Mouse (Mus musculus): ENCODE results near the gene Scamp2.

Scamp2 gene

DNA sequence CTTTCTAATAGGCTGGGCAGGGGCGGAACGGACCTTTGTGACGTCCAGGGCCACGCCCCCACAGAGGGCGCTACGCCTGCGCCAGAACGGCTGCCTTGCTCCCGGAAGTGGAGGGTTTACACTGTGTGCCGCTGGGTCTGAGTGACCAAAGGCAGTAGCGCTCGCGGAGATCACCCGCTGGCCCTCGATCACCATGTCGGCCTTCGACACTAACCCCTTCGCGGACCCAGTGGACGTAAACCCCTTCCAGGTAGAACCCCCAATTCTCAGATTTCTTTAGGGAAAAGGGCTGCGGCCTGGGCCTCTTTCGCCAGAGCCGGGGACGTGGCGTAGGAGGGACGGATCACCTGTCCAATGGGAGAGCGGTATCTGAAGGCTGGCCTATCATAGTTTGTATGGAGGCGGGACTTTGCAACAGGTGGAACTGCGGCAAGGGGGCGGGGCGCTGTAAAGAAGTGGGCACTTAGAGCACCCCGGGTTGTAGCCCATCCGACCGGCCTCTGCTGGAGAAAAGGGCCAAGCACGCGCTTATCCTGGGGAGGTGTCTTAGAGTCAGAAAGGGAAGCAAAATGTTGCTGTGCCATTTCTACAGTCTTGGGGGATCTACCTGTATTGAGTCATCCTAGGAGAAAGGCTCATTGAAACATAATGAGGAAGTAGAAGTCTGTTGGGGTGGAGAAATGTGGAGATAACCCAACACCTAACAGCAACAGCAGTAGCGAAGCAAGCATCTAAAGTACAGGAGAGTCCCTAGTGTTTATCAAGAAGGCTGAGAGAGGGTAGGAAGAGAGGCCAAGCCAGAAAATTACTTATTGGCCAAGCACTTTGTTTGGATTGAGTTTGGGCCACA, at the start of gene Scamp2:
Scamp2 (plus strand) TSS at position 83 of the 850 bp plus-strand sequence.
- peak; percentile 93 for DNase-seq

- DNase-seq, result no peak
Measured at GRCm38 (mm10) chr9:57517113-57517512, 43.6 kb upstream of the Scamp2 start.

- no peak for DNase-seq
Measured at GRCm38 (mm10) chr9:57520375-57521055, 40.2 kb upstream of the Scamp2 start.

- peak; percentile 96 for DNase-seq
Measured at GRCm38 (mm10) chr9:57521056-57521911, 39.5 kb upstream of the Scamp2 start, which contains the start of gene Cox5a. Gene Cox5a (plus strand): TSS chr9:57521274.

DNA sequence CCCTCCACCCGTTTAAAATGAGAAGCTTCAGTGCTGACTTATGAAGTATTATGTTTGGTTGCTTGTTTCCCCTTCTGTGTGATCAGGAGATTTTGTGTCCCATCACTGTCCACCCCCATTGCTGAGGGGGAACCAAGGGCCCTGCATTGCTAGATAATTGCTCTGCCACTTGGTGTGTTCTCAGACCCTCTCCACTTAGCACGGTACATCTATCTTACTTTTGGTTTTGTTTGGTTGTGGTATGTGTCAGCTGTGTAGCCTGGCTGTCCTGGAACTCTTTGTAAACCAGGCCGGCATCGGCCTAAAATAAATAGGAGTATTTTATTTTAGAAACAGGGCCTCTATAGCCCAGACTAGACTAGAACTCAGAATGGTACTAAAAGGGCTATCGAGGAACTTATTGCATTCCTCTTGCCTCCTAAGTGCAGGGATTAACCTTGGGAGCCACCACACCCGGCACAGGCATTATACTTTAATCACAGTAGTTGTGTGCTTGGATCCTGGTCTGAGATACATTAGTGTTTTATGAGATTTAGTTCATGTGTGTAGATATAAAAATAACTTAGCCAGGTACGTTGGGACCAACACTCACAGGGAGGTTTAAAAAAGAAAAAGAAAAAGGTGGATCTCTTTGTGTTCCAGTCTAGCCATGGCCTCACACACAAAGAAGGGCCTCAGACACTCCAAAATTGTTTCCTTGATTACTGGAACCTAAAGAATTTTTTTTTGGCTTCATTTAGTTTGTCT, 38.5 kb upstream of the Scamp2 start:
- no peak for DNase-seq

DNA sequence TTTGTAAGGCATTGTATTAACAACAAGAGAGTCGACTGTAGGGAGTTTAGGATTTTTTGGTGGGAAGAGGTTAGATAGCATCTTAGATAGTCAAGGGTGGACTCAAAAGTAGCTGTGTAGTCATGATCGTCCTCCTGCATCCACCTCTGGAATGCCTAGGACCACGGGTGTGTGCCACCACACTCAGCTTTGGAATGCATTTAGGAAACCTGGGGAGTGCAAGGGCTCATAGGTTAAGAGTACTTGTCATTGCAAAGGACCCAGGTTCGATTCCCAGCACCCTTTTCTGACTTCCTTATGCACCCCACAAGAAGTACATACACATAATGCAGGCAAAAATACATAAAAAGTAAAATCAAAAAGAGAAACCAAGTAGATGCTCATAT, 37.9 kb upstream of the Scamp2 start:
- no peak for DNase-seq

DNA sequence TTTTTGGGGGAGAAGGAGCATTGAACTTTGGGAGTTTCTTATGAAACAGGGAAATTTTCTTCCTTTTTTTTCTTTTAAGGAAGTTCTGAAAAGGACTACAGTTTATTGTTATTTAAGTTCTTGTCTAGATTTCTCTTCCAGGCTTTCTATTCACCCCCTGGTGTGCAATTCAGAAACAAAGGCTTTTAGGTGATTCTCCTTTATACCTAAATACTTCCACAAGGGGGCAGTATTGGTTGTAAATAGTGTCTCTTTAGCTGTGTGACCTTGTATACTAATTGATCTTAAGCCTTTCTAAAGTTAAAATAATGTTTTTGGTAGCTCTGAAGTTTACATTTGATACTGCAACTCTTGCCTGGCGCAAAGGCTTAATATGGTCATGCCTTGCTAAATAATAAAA, 37.0 kb upstream of the Scamp2 start:
- DNase-seq, result no peak

- DNase-seq, result no peak
Measured at GRCm38 (mm10) chr9:57524439-57524838, 36.3 kb upstream of the Scamp2 start.

DNA sequence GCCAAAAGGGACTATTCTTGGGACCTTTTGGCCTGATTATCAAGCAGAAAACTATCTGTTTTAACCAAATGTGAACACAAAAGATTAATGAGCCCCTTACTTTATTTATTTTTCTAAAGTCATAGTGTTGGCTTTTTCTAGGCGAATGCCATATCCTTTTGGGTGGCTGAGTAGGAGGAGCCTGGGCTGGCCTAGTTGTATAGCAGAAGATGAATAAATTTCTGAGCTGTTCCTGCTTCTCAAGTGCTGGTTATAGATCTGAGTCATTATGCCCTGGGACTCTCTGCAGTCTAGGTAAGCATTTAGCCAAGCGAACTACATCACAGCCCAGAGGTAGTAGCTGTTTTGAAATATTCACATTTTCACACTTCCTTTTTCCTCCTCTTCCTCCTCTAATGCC, 35.2 kb upstream of the Scamp2 start:
- no peak for DNase-seq

DNA sequence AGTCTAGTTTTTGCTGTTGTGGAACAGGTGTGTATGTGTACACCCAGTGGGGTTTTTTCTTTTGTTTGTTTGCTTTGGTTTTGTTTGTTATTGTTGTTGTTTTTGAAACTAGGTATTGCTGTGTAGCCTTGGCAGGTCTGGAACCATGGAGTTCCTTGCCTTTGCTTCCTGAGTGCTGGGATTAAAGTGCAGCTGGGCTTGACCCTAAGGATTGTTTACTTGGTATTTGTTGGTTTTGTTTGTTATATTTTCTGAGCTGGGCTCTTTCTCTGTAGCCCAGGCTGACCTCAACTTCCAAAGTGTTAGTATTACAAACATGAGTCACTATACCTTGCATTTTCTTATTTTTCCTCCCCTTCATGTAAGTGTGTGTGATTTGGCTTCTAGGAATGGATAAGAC, 34.3 kb upstream of the Scamp2 start:
- DNase-seq, result no peak

DNA sequence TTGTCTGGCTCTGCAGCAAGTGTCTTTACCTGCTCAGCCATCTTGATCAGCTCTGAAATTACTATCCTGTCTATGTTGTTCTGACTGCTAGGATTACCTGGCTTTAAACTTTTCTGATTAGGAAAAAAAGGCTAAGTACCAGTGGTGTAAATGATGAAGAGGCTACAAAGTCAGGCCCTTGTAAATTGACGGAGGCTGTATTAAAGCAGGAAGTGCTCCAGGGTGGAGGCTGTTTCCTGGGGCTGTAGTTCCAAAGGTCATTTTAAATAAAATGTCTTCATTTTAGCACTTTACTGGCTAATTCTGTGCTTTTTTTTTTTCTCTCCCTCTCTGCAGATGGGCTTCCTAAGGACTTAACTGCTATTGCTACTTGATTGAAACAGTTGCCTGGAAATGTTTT, 28.8 kb upstream of the Scamp2 start:
- DNase-seq, result no peak

GRCm38 (mm10) chr9:57536362-57536761, 24.4 kb upstream of the Scamp2 start:
- DNase-seq, result no peak

DNA sequence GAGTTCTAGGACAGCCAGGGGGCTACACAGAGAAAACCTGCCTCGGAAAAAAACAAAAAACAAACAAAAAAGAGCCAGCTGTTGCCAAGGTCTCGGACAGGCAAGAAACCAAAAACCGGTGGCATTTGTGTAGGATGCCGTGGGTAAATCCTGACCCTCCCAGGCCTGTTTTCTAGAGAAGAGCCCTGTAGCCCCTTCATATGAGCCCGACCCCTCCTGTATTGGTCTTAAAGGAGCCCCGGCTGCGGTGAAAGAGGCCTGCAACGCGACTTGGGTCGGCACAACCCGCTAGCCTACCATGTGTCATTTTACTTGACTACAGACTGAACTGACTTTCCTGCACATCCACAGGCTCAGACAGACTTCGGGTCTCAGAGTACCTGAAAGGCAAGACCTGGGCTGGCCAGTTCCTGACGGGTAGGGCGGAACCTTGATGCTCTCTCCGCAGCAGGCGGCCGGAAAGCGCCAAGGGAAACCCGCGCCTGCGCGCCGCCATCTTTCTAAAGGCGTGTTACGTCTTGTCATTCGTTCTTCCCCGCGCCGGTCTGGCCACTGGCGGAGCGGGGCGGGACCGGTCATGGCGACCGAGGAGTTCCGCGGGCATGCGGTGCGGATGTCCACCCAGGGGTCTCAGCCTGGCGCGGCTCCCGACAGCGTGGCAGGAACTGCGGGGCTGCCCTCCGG, 23.6 kb upstream of the Scamp2 start, which contains the start of gene Fam219b:
Fam219b (plus strand) TSS at position 485 of the 684 bp plus-strand sequence.
- DNase-seq, result peak; percentile 92

- DNase-seq, result no peak
Measured at GRCm38 (mm10) chr9:57537728-57538181, 23.0 kb upstream of the Scamp2 start.

DNA sequence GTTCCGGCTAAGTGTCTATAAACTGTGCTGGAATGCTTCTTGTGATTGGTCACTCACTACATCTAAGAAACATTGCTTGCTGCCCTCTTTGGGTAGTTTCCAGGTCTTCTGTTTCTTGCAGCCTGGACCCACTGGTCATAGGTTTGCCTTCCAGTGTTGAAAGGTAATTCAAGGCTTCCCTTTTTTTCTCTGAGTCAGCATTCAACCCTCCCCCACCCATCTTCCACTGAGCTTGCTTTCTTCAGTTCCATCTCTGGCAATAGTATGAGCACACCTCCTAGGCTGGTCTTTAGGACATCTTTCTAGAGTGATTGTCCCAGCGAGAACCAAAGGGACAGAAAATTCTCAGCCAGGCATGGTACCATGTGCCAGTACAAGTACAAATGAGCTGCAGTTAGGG, 21.2 kb upstream of the Scamp2 start:
- DNase-seq, result no peak

- no peak for DNase-seq
Measured at GRCm38 (mm10) chr9:57541312-57541711, 19.4 kb upstream of the Scamp2 start.

DNA sequence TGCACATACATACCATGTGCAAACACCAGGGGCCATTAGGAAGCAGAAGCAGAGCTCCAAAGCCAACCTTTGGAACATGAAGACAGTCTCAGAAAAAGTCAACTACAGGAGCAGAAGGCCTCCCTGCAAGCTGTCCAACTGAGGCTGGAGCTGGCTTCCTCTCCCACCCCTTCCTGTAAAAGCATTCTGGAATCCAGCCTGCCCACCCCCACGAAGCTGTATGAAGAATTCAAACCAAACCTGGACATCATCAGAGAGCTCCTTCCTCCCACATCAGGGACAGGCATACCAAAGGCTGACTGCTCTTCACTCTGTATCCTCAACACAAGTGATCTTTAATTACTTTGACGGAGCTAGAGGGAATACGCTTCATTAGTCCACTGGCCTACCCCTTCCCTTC, 16.8 kb upstream of the Scamp2 start:
- DNase-seq, result no peak

DNA sequence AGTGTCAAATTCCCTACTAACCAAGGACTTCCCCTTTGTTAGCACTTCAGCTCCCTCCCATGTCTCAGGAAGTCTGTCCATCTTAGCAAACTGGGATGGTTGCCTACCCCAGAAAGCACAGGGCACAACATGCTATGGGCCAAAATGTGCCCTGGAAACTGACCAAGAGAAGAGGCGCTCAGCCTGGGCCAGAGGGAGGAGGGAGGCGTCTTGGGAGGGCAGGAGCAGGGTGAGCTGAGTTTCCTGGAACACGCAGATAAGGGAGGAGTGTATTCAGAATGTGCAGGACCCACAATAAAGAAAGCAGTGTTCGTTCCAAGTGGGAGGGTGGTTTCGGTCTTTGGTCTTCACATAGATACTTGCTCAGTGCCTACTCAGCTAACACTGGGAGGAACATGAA, 13.5 kb upstream of the Scamp2 start:
- DNase-seq, result peak; percentile 72

- no peak for DNase-seq
Measured at GRCm38 (mm10) chr9:57547869-57548268, 12.9 kb upstream of the Scamp2 start.

GRCm38 (mm10) chr9:57549186-57549585, 11.6 kb upstream of the Scamp2 start:
- peak; percentile 61 for DNase-seq

- no peak for DNase-seq
Measured at GRCm38 (mm10) chr9:57550126-57550862, 10.4 kb upstream of the Scamp2 start.

Measured in cerebellum, adult 11-12 months (tissue).